Comparison of ENCODE assay signal across 8 mouse cellular contexts in the genomic region with DNA sequence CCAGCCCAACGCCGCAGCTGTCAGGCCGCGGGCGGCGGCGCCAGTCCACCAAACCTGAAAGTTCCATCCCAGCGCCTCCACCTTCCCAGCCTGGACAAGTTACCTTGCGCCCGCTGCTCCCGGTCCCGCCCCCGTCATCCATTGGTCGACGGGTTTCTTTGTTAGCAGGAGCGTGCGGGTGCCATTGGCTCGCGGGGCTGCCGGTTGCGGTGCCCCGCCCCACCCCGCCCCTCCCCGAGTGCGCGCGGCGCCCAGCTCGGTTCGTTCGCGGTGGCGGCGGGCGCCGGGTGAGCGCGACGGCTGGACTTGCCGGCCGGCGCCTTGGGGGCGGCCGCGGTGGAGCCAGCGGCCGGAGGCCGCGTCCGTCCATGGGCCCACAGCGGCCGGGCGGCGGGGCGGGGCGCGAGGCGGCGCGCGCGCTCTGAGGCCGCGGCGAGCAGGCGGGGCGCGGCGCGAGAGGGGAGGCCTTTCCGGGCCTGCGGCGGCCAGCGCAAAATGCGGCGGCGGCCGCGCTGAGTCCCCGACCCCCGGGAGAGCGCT. TPM values are rescaled to one million over a fixed set of nuclear protein-coding genes. Genes with fewer than 3 reads are reported as not detected.
A peak's percentile ranks its signal among the peaks of the same experiment; 100 is the strongest.
DNase-seq lines count a peak whose midpoint lies in the region; ATAC-seq lines count a peak whose summit lies in the region.

No protein-coding gene starts in this region.

- WGBS in hindbrain, embryonic 16.5 days = under 1% methylated on average over 31 of the region's 82 CpGs
- WGBS in macrophage (ENCODE audit: missing documents) = under 1% methylated on average over 51 of the region's 82 CpGs

- H3K4me1 ChIP-seq in hindbrain, embryonic 16.5 days (ENCODE audit: control insufficient read depth, insufficient read depth, low read depth, low read length) = peaks cover 34% of the 10 kb centered on the region

- peaks cover 45% of the 10 kb centered on the region for H3K79me2 ChIP-seq in macrophage (ENCODE audit: inconsistent target)

- ATAC-seq in hindbrain, embryonic 16.5 days = peak; percentile 99

- peak; percentile 95 for DNase-seq in WW6 (ENCODE audit: low read depth, low spot score)
- DNase-seq in cerebellum, postnatal 4 days (ENCODE audit: low spot score in 2 of 2) = peak; percentile 87 to 94
- peak; percentile 96 for DNase-seq in gastrocnemius, adult 18-20 months (ENCODE audit: low spot score)
- peak; percentile 96 to 98 for DNase-seq in left cerebral cortex, adult 18-20 months (ENCODE audit: low spot score in 2 of 2)
- peak; percentile 99 for DNase-seq in right cerebral cortex, adult 18-20 months
- peak; percentile 88 for DNase-seq in urinary bladder, postnatal 10 days (ENCODE audit: low spot score)

- no peaks in the 10 kb centered on the region for H3K36me3 ChIP-seq in hindbrain, embryonic 16.5 days (ENCODE audit: control insufficient read depth, insufficient read depth, low read length)
- H3K36me3 ChIP-seq in macrophage (ENCODE audit: inconsistent target) = no peaks in the 10 kb centered on the region

- H3K9ac ChIP-seq in hindbrain, embryonic 16.5 days (ENCODE audit: low read depth, low read length) = peak overlapping the region; percentile 97

- H3K4me2 ChIP-seq in hindbrain, embryonic 16.5 days (ENCODE audit: low read length) = peak overlapping the region; percentile 84

- peak overlapping the region; percentile 97 for H3K27ac ChIP-seq in hindbrain, embryonic 16.5 days (ENCODE audit: low read depth, low read length)
- no peak overlapping the region for H3K27ac ChIP-seq in macrophage

- H3K9me3 ChIP-seq in hindbrain, embryonic 16.5 days (ENCODE audit: control insufficient read depth, low read length) = no peaks in the 10 kb centered on the region

- H3K27me3 ChIP-seq in hindbrain, embryonic 16.5 days (replicated peaks; ENCODE audit: control insufficient read depth, insufficient read depth, low read length) = no peaks in the 10 kb centered on the region

- H3K4me3 ChIP-seq in hindbrain, embryonic 16.5 days (ENCODE audit: low read length) = peak overlapping the region; percentile 83
- H3K4me3 ChIP-seq in macrophage (ENCODE audit: inconsistent target) = peak overlapping the region; percentile 49

RNA-seq across cellular contexts. Expression of a gene that starts 1.2 kb away (rescaled TPM):
- 10 to 100 TPM; 61.2 to 84.0 TPM for total RNA-seq in gastrocnemius, adult 18-20 months (2021)
- polyA plus RNA-seq in hindbrain, embryonic 16.5 days (2015; fragmentation: Nextera tagmentation; extraction: Ambion mirVana) = 34.8 and 38.9 TPM in 2 replicates
- 100 to 1,000 TPM; 279 to 287 TPM for total RNA-seq in left cerebral cortex, adult 18-20 months (2021)
- total RNA-seq in macrophage (2018; cell fraction: chromatin; rRNA removed) = 100 to 1,000 TPM; 112 to 411 (median 157) TPM
- total RNA-seq in macrophage (2018; cell fraction: cytosol; rRNA removed) = 10 to 100 TPM; 18.8 to 36.1 (median 30.1) TPM
- total RNA-seq in macrophage (2018; cell fraction: nucleus; rRNA removed) = 100 to 1,000 TPM in 3 of 26 experiments, 10 to 100 TPM in 23; 37.9 to 150 (median 72.4) TPM
- 26.3 to 31.2 TPM (median 30.0 TPM) in 3 replicates for polyA plus RNA-seq in macrophage (2018)
